Mouse (Mus musculus) MN1 (cell line): ENCODE data around the gene Gm2244.
"Not testable (repeated sequence)": the region's sequence is repeated elsewhere in the genome, so short reads cannot be mapped to it uniquely, and the experiment has no call there.

Source experiments
- DNase-seq: peaks from one replicate; pipeline ENCODE4 v3.0.0-alpha.2; 2016; ENCODE audit warnings: low spot score

Gm2244 gene

DNA sequence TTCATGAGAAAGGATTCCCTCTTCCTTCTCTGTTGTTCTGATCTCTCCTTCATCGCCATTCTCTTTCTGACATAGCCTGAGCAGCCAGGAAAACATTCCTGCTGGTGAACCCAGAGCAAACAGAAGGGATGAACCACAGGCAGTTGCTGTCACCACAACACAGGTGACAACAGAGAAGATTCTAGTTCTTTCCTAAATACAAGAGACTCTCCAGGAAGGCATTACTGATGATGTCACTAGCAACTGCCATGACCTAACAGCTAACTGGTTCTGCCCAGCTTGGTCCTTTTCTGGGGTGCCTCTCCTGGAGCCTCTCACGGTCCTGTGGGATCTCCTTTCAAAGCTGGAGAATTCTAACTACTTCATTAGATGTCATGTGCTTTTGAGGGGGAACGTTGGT, at the start of gene Gm2244:
TSS of gene Gm2244 (minus strand) at position 101 of the 400 bp plus-strand sequence.
- not testable (repeated sequence) for DNase-seq

DNA sequence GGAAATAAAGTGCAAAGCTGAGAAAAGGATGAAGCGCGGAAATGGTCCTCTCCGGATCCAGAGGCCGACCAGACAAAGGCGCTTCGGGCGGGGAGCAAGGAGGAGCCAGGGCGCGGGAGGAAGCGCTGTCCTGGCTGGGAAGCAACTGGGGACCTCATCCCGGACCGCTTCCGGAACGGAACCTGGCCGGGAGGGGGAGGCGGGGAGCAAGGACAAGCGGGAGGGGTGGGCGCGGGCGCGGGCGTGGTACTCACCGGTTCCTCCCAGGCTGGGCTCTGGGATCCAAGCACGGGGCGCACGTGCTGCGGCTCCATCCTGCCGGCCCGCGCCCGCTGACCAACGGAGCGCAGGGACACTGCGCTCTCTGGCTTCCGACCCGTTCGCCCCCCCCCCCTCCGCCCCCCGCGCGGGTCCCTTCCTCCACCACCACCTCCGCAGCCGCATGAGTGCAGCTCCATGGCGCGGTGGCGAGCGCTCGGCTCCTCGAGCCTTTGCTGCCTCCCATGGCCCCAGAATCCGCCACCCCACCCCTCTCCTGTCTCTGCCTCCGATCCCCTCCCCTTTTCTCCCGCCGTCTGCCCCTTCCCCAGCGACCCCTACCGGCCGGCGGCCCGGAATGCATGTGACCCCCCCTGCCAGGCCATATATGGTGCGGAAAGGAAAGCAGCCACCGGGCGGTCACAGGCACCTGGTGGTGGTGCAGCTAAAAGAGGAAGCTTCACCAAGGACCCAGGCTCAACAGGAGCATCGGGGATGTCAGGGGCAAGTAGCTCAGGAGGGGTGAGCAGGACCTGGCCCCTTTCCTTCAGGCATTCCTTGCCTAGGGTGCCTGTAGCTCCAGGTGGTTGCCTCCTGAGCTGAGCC, 35.3 kb upstream of the Gm2244 start, which contains the start of gene Gm2237:
TSS of gene Gm2237 (minus strand) at position 332 of the 864 bp plus-strand sequence.
- DNase-seq, result peak; percentile 8
